21 mouse cellular contexts compared by ENCODE assay signal in genomic region chr8:49826231-49826630, GRCm38 (mm10).
"Had no signal": no experiment of that assay in that cellular context is flagged by ENCODE, and none has a peak within 500 bp of the region (broad histone marks: within the 10 kb centered on the region; RNA-seq: fewer than 3 reads in every experiment).

No protein-coding gene starts in this region.

- H3K36me3 ChIP-seq: limb, embryonic 12.5 days; limb, embryonic 15.5 days; midbrain, embryonic 10.5 days; neural tube, embryonic 12.5 days; neural tube, embryonic 15.5 days; stomach, embryonic 15.5 days had no signal

- H3K27ac ChIP-seq: limb, embryonic 12.5 days; limb, embryonic 15.5 days; liver, embryonic 14.5 days; midbrain, embryonic 10.5 days; neural tube, embryonic 12.5 days; neural tube, embryonic 15.5 days; stomach, embryonic 15.5 days had no signal

- DNase-seq: kidney, postnatal 14 days; kidney, postnatal 4 days; left cerebral cortex, postnatal 4 days; liver, postnatal 0 days; lung, embryonic 14.5 days; lung, postnatal 36 days; midbrain, embryonic 14.5 days; right cerebral cortex, postnatal 25 days; spleen, adult 18-20 months; thymus, adult 18-20 months; thymus, postnatal 36 days had no signal

- H3K9ac ChIP-seq: limb, embryonic 12.5 days; limb, embryonic 15.5 days; liver, embryonic 14.5 days; liver, postnatal 0 days; lung, embryonic 14.5 days; neural tube, embryonic 12.5 days; neural tube, embryonic 15.5 days; stomach, embryonic 15.5 days had no signal

- H3K4me1 ChIP-seq: limb, embryonic 12.5 days; limb, embryonic 15.5 days; megakaryocyte, embryonic 14.5 days; neural tube, embryonic 12.5 days; neural tube, embryonic 15.5 days; stomach, embryonic 15.5 days had no signal

- H3K27me3 ChIP-seq: limb, embryonic 12.5 days; limb, embryonic 15.5 days; megakaryocyte, embryonic 14.5 days; neural tube, embryonic 12.5 days; neural tube, embryonic 15.5 days; stomach, embryonic 15.5 days had no signal

- H3K9me3 ChIP-seq: limb, embryonic 12.5 days; limb, embryonic 15.5 days; megakaryocyte, embryonic 14.5 days; midbrain, embryonic 10.5 days; neural tube, embryonic 12.5 days; neural tube, embryonic 15.5 days; stomach, embryonic 15.5 days had no signal

- ATAC-seq: liver, postnatal 0 days; lung, postnatal 0 days had no signal

- H3K4me3 ChIP-seq: limb, embryonic 12.5 days; limb, embryonic 15.5 days; megakaryocyte, embryonic 14.5 days; midbrain, embryonic 10.5 days; neural tube, embryonic 12.5 days; neural tube, embryonic 15.5 days; stomach, embryonic 15.5 days had no signal

- H3K4me2 ChIP-seq: limb, embryonic 12.5 days; limb, embryonic 15.5 days; liver, embryonic 11.5 days; lung, embryonic 14.5 days; neural tube, embryonic 12.5 days; neural tube, embryonic 15.5 days; stomach, embryonic 15.5 days had no signal
